Mouse (Mus musculus) layer of hippocampus, adult 11-12 months (tissue): ENCODE measurements around the gene Kcng3.

Experiments used
- DNase-seq: peaks from one replicate; pipeline ENCODE4 v3.0.0; 2022; ENCODE audit warnings: low spot score

Gene Kcng3

DNA sequence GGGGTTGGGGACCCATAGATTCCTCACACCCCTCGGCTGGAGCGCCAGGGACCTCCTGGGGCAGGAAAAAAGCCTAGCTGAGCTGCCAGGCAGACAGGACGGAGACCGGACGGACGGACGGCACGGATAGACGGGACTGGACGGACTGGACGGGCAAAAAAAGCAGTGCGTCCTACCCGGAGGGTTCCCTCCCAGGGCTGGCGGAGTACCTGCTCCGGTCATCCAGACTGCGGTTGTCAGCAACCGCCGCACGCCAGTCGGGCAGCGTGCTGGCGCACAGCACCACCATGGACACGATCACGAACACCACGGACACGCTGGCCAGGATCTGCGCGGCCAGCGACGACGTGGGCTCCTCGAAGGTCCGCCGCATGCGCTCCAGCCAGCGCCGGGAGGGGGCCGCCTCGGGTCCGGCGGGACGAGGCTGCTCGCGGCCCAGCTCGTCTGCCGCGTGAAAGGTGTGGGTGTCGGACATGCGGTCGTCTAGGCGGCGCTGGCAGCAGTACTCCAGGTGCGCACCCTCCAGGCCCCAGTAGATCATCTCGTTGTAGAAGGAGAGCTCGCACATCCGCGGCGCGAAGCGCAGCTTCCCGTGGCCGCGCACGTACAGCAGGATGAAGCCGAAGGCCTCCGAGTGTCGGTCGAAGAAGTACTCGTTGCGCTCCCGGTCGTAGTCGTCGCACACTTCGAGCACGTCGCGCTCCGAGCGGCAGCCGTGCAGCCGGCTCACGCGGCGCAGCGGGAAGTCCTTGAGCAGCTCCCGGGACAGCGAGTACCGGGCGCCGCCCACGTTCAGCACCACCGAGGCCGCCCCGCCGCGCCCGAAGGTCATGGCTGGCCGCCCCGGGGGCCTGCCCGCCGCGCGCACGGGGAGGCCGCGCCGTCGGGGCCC lies 662 bp downstream of the Kcng3 start:
- no peak for DNase-seq

- DNase-seq, result no peak
Measured at GRCm38 (mm10) chr17:83613907-83614306, 17.8 kb downstream of the Kcng3 start.

DNA sequence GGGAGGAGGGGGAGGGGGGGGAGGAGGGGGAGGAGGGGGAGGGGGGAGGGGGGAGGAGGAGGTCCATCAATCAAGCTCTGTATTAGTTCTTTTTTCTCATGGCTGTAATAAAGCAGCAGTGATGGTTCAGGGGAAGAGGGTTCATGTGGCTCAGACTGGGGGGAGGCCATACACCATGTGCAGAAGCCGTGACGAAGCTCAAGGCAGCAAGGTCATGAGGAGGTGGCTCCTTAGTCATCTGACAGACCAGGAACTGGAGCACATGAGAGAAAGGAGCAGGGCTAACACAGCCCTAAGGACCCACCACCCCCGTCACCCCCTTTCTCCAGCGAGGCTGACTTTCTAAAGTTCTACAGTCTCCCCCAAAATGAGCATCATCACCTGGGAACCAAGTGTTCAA lies 22.2 kb downstream of the Kcng3 start:
- DNase-seq, result no peak

DNA sequence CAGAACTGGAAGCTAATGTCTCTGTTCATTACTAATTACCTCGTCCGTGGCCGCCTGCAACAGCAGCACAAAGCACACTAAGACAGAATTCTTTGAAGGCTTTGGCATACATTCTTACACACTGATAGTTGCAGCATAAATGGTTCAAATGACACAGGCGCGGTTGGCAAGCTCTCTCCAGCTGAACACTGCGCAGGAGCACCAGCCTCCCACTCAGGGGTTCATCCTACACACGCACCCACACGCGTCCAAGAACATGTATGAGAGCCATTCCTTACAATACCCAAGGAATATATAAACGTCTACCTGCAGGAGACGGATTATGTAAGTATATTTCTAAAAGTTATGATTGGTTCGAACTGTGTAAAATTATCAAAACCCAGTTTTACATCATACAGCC lies 30.7 kb downstream of the Kcng3 start:
- no peak for DNase-seq

- DNase-seq, result peak; percentile 42
Measured at GRCm38 (mm10) chr17:83595966-83596365, 35.7 kb downstream of the Kcng3 start.

- no peak for DNase-seq
Measured at GRCm38 (mm10) chr17:83594526-83594925, 37.2 kb downstream of the Kcng3 start.

- no peak for DNase-seq
Measured at GRCm38 (mm10) chr17:83593396-83593795, 38.3 kb downstream of the Kcng3 start.

DNA sequence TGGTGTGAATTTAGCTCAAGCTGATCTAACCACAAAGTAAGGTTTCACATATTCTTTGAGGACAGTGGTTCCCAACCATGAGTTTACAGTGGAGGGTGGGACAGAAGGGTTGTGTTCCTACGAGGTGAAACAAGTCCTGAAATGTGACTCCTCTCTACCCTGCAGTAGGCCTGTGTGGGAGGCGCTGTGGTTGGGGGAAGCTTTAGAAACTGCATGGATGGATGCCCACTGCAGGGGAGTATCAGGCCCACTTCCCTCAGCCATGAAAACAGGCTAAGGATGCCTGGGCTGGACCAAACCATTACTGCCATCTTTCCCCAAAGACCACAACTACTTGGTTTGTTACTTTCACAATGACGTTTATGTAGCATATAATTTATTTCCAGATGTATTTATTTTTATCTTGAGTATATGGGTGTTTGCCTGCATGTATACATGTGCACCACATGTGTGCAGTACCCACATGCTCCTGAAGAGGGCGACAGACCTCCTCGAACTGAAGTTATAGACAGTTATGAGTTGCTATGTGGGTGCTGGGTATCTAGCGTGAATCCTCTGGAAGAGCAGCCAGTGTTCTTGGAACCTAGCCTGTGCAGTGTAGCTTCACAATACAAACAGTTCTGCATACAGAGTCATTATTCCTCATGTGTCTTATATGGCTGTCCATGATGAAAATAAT lies 42.9 kb downstream of the Kcng3 start:
- no peak for DNase-seq

DNA sequence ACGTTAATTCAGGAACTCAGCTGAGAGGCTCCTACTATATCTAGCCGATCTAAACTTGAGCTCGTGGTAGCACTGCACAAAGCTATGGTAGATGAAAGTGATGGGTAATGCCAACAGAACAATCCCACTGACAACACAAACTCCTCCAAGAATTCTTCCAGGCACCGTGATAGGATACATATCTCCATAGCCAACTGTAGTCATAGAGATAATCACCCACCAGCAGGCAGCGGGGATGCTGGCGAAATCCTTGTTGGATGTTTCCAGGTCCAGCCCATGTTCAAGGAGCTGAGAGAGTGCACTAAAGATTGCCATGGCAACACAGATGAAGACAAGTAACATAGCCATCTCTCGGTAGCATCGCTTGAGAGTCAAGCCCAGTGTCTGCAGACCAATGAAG lies 44.0 kb downstream of the Kcng3 start:
- no peak for DNase-seq

- DNase-seq, result no peak
Measured at GRCm38 (mm10) chr17:83582585-83582984, 49.1 kb downstream of the Kcng3 start.

GRCm38 (mm10) chr17:83580734-83581133 lies 51.0 kb downstream of the Kcng3 start:
- no peak for DNase-seq

- no peak for DNase-seq
Measured at GRCm38 (mm10) chr17:83576810-83577371, 54.8 kb downstream of the Kcng3 start.

- no peak for DNase-seq
Measured at GRCm38 (mm10) chr17:83574615-83575014, 57.1 kb downstream of the Kcng3 start.

- no peak for DNase-seq
Measured at GRCm38 (mm10) chr17:83573128-83573527, 58.6 kb downstream of the Kcng3 start.

- no peak for DNase-seq
Measured at GRCm38 (mm10) chr17:83572366-83572765, 59.3 kb downstream of the Kcng3 start.

DNA sequence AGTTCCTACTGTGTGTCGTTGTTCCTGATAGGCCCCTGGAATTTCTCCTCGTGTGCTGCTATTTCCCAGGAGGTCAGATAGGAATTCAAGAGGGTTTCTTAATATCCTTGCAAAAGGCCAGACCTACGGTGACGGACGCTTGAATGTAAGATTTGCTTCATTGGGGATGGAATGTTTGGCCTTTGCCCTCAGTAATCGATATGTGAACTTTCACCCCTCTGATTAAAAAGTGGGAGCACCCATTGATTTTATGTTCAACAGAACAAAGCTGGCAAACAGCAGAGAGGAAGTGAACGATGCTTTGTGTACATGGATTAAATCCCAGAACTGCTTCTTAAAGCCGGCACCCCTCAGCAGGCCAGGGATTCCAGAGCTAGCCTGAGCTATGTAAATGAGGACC lies 64.3 kb downstream of the Kcng3 start:
- DNase-seq, result no peak

DNA sequence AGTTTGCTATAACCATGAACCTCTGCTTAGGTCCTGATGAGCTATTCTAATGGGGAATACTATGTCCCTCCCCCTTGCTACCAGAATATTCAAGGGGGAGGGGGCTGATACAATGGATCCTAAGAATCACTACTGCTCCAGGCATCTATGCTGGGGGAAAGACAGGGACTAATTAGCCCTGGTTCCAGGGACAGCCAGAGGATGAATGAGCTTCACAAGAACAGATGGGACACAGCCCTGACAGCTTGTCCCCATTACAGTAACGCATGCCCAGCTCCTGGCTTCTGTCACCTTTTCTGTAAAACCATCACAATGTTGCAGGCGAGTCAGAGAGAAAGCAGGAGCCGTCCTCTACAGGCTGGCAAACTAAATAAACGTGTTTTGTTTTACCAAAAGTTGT lies 66.2 kb downstream of the Kcng3 start:
- no peak for DNase-seq

- no peak for DNase-seq
Measured at GRCm38 (mm10) chr17:83564119-83564820, 67.4 kb downstream of the Kcng3 start.

- peak; percentile 56 for DNase-seq
Measured at GRCm38 (mm10) chr17:83563703-83564111, 68.0 kb downstream of the Kcng3 start.

GRCm38 (mm10) chr17:83562153-83563010 lies 69.3 kb downstream of the Kcng3 start:
- DNase-seq, result no peak

DNA sequence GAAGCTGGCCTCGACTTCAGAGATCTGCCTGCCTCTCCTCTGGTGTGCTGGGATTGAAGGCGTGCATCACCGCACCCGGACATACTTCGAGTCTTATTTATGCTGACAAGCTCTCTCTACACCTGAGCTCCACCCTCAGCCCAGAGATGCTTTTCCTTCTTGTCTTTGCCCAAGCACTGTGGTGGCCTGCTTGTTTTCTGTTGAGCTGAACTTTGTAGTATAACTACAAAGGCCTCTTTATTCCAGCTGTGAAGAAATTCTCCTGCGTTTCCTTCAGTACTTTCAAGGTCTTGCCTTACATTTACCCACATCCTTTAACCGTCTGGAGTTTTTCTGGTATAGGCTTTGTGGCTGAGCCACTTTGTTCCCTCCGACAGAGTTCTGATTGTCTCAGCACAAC lies 72.6 kb downstream of the Kcng3 start:
- DNase-seq, result no peak

- no peak for DNase-seq
Measured at GRCm38 (mm10) chr17:83555836-83556235, 75.9 kb downstream of the Kcng3 start.
